Mouse (Mus musculus): ENCODE data around the gene Prkag2.
"Not testable (repeated sequence)": the region's sequence is repeated elsewhere in the genome, so short reads cannot be mapped to it uniquely, and the experiment has no call there.

The Prkag2 gene

GRCm38 (mm10) chr5:24877836-24878624 lies 222.4 kb downstream of the Prkag2 start:
- DNase-seq (ENCODE audit: extremely low read depth, low read depth): no peak

GRCm38 (mm10) chr5:24876653-24877052 lies 223.8 kb downstream of the Prkag2 start:
- DNase-seq (ENCODE audit: extremely low read depth, low read depth): peak; percentile 91

GRCm38 (mm10) chr5:24874111-24874510 lies 226.3 kb downstream of the Prkag2 start:
- no peak for DNase-seq (ENCODE audit: extremely low read depth, low read depth)

- no peak for DNase-seq (ENCODE audit: extremely low read depth, low read depth)
Observed at GRCm38 (mm10) chr5:24873221-24873620, 227.2 kb downstream of the Prkag2 start.

GRCm38 (mm10) chr5:24871276-24871675 lies 229.2 kb downstream of the Prkag2 start:
- DNase-seq (ENCODE audit: extremely low read depth, low read depth): peak; percentile 73

- DNase-seq (ENCODE audit: extremely low read depth, low read depth): peak; percentile 91
Observed at GRCm38 (mm10) chr5:24869796-24870289, 230.6 kb downstream of the Prkag2 start.

GRCm38 (mm10) chr5:24863804-24864203 lies 236.6 kb downstream of the Prkag2 start:
- no peak for DNase-seq (ENCODE audit: extremely low read depth, low read depth)

GRCm38 (mm10) chr5:24861449-24861930 lies 239.0 kb downstream of the Prkag2 start:
- no peak for DNase-seq (ENCODE audit: extremely low read depth, low read depth)

- no peak for DNase-seq (ENCODE audit: extremely low read depth, low read depth)
Observed at GRCm38 (mm10) chr5:24860635-24861448, 239.6 kb downstream of the Prkag2 start.

GRCm38 (mm10) chr5:24859771-24860540 lies 240.5 kb downstream of the Prkag2 start:
- no peak for DNase-seq (ENCODE audit: extremely low read depth, low read depth)

GRCm38 (mm10) chr5:24854827-24855600 lies 245.4 kb downstream of the Prkag2 start:
- no peak for DNase-seq (ENCODE audit: extremely low read depth, low read depth)

GRCm38 (mm10) chr5:24854256-24854655 lies 246.2 kb downstream of the Prkag2 start:
- DNase-seq (ENCODE audit: extremely low read depth, low read depth): no peak

- DNase-seq (ENCODE audit: extremely low read depth, low read depth): not testable (repeated sequence)
Observed at GRCm38 (mm10) chr5:24848261-24848660, 252.2 kb downstream of the Prkag2 start.

- no peak for DNase-seq (ENCODE audit: extremely low read depth, low read depth)
Observed at GRCm38 (mm10) chr5:24843841-24844240, 256.6 kb downstream of the Prkag2 start.

- DNase-seq (ENCODE audit: extremely low read depth, low read depth): peak; percentile 44
Observed at GRCm38 (mm10) chr5:24843103-24843475, 257.4 kb downstream of the Prkag2 start.

GRCm38 (mm10) chr5:24842274-24843102 lies 258.0 kb downstream of the Prkag2 start, which contains the start of gene Rheb:
TSS of gene Rheb (minus strand) at chr5:24842624.
- DNase-seq (ENCODE audit: extremely low read depth, low read depth): peak; percentile 100

- no peak for DNase-seq (ENCODE audit: extremely low read depth, low read depth)
Observed at GRCm38 (mm10) chr5:24841662-24842273, 258.7 kb downstream of the Prkag2 start.

- DNase-seq (ENCODE audit: extremely low read depth, low read depth): no peak
Observed at GRCm38 (mm10) chr5:24840975-24841431, 259.4 kb downstream of the Prkag2 start.

GRCm38 (mm10) chr5:24834491-24834890 lies 266.0 kb downstream of the Prkag2 start:
- no peak for DNase-seq (ENCODE audit: extremely low read depth, low read depth)

Data from MEL-GATA-1-ER (cell line).